Mouse (Mus musculus) mouse embryonic stem cell (cell line): ENCODE results near the gene Etv2.

Experiments
- in situ Hi-C, 2 experiments: fragments of 300-500 bp; cut with MboI; formaldehyde crosslinking; loops; 1 replicate in 1 of 2; 3 replicates in 1 of 2; pipeline ENCODE4 v1.14.3; 2019 to 2020; ENCODE audit warnings: low sequenced_read_pairs in 2 of 2, low pct_unique_long_range_greater_than_20kb in 1 of 2, mixed read lengths in 1 of 2; ENCODE audit not compliant: unreplicated experiment in 1 of 2

The Etv2 gene

DNA sequence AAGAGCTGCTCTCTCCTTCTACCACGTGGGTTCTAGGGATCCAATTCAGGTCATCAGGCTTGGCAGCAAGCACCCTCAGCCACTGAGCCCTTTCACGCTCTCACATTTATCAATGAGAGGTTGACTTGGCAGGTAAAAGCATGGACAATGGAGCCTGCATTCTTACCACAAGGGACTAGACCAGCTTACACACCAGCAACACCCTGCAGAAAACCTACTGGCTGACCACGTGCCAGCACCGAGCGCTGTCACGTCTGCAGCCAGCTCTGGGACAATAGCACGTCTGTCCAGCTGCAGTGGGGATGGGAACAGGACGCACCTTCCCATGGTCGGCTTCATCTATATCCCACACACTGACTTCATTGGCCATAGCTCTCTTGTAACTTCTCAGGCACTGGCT, 17.0 kb downstream of the Etv2 start:
- in situ Hi-C loops: loop anchor here (5.0 kb wide), 1 partner anchor 126 kb away; the partner anchor contains the start of gene Prodh2 (in 2 of the 2)

DNA sequence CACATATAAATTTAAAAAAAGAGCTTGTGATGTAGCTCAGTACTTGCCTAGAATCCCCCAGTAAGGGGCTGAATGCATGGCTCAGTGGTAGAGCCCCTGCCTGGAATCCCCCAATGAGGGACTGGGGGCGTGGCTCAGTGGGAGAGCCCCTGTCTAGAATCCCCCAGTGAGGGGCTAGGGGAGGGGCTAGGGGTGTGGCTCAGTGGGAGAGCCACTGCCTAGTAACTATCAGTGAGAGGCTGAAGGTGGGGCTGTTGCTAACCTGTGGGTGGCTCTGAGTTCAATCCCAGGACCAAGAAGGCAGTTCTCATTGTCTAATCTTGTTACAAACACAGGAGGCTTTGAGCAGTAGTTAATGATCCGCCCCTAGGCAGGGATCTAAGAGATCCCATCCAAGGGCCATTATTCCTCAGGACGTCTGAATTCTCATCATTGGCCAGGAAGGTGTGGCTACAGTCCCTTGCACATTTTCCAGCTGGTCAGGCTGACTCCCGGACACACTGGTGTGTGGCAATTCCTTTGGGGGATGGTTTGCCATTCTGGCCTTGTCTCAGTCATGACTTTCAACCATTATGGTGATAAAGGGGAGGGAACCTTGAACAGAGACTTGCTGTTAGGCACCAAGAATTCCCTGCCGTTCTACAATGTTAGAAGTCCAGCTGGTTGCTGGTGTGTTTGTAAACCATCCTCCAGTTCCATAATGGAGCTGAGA, 20.4 kb downstream of the Etv2 start:
- in situ Hi-C loops: loop anchor here (5.0 kb wide), 1 partner anchor 123 kb away; the partner anchor contains the start of gene Prodh2 (in 2 of the 2)

DNA sequence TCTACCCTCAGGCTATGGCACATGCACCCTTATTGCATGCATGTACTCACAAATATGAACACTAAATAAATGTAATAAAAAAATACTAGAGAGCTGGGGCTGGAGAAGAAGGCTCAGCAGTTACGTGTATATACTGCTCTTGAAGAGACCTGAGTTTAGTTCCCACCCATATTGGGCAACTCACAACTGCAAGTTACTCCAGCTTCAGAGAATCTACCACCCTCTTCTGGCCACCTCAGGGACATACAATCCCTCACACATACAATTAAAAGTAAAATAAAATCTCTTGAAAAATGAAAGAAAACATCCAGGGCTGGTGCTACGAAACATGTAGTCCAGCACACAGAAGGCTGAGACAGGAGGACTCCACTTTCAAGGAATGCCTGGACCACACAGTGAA, 21.2 kb downstream of the Etv2 start:
- in situ Hi-C loops: no loop called here

DNA sequence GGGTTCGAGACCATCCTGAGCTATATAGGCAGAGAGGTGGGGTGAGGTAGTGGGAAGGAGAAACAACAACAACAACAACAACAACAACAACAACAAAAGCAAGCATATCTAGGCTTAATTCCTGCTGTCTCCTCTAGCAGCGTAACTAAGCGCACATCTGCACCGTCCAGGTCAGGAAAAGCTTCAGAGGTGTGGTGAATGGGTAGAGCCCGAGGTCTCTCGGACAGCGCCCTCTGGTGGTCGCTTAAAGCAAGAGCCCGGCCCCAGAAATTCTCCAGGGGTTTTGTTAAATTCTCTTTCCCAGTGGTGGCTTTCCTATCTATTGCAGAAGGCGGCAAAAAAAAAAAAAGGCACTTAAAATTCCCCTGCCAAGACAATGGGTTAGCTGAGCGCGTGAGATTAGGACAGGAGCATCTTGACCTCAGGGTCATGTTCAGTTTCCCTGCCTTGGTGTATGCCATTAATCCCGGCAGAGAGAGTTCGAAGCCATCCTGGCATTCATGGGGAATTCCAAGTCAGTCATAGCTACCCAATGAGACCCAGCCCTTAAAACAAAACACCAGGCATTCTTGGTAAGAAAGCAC, 22.0 kb downstream of the Etv2 start:
- in situ Hi-C loops: no loop called here

DNA sequence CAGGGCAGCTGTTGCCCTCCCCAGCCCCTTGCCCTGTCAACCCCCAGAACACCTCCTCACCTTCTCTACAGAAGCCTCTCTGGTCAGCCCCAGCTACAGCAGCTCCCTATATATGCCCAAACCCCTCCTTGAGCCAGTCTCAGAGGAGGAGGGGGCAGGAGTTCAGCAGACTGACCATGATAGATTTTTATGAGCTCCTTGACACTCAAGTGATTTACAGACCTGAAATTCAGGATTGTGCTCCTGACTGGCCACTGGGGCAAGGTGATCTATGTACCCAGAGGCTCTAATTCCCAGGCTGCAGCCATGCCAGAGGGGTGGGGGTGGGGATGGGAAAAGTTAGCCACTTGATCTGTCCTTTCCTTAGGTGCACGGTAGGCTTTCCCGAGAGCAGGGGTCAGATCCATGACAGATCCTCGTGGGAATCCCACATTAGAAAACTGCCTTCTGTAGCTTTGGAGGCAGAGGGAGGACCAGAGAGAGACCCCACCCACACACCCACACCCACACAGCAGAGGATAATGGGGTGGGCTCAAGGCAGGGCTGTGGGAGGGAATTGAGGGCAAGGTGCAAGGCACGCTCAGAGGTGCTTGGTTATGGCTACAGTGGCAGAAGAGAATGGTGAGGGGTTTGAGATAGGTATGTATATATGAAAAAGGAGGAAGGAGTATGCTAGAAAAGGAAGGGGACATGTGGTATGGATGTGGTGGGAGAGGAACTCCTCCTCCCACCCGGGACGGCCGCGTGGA, 22.8 kb downstream of the Etv2 start, which contains the start of gene Upk1a:
Gene Upk1a (minus strand): TSS at position 194 of the 749 bp plus-strand sequence.
- in situ Hi-C loops: no loop called here

DNA sequence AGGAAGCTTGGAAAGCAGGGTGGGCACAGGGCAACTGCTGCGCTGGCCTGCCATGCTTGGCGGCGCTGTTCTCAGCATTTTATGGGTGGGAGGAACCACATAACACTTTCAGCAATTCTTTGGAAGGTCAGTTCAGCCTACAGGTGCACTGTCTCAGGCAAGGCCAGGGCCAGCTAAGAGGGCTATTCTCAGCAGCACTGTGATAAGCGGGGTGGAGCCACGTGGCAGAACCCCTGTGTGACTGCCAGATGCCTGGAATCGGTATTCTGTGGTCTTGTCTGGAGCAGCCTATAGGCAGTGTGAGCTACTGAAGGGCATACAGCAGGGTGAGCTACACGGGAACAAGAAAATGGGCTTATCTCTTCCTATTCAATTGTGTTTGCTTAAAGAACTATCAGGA, 25.6 kb downstream of the Etv2 start:
- in situ Hi-C loops: no loop called here

DNA sequence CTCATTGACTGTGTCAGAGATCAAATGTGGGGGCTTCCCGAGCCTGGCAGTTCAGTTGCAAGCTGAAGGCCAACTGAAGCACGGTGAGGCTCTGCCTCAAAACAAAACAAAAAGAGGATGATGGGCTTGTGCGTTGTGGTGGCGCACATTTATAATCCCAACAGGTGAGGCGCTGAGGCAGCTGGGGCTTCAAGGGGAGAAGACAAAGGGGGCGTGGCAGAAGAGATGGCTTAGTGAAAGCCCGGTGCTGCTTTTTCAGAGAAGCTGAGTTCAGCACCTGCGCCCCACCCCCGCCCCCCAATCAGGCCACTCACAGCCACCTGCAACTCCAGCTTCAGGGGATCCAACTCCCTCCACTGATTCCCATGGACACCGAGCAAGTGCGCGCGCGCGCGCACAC, 27.2 kb downstream of the Etv2 start:
- in situ Hi-C loops: no loop called here

DNA sequence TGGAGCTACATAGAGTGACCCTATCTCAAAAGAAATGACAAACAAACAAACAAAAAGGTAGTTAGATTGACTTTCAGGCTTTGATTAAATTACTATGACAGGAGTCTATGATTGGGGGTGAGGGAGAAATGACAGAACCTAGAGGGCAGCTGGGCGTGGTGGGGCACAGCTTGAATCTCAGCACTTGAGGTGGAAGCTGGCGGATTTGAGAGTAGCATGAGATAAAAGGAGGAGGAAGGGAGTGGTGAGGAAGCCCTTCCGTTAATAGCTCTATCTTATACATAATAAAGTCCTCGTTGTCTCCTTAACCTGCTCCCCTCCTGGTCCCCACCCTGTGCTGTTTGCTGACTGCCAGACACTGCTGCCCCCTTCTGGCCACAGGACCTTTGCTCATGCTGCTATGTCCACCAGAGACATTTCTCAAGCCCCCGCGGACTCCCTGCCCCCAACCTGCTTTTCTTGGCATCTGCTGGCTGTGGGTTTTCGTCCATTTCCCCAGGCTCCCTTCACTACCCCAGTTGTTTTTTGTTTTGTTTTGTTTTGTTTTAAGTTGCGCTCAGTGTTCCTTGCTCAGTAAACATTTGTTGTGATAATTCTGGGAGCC, 27.8 kb downstream of the Etv2 start:
- in situ Hi-C loops: no loop called here

DNA sequence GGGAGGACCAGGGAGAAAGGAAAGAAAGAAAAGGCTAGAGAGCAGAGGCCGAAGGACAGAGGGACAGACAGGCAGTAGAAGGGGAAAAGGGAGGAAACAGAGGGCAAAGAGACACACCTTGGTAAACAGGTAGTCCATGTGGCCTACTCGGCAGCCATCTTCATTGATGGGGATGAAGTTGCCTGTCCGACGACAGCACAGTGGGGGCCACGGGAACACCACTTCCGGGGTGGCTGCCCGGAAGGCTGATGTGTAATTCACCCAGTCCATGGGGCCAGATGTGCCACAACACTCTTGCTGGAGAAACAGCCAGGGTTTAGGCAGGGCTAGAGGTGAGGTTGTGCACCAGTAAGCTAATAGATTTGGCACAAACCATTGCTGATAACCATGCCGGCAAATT, 30.7 kb downstream of the Etv2 start:
- in situ Hi-C loops: no loop called here

DNA sequence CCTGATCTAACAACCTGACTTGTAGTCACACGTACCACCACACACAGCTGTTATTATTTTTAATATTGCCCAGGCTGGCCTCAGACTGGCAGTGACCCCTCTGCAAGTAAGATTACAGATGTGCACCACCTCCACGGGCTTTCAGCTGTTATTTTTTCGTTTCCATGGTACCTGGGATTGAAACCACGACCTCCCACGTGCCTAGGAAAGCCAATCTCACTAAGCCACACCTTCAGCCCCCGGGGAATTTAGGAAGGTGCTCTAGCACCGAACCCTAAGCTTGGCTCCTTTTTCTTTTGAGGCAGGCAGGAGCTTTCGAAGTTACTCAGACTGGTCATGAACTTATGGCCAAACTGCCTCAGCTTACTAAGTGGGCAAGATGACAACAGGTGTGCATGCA, 31.2 kb downstream of the Etv2 start:
- in situ Hi-C loops: no loop called here

DNA sequence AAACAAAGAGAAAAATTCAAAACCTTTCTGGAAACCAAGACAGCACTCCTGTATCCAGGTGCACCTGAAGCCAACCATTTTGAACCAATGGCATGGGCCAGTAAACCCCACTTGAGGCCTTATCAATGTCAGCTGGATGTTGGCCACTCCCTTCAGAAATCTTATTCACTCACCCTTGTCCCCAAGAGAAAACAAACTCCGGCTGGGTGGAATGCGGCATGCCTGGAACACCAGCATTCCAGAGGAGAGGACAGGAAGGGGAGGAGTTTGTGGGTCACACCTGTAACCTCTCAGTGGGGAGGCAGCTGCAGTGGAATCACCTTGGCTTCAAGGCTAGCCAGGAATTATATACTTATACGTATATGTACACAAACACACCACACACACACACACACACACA, 33.1 kb downstream of the Etv2 start:
- in situ Hi-C loops: no loop called here

DNA sequence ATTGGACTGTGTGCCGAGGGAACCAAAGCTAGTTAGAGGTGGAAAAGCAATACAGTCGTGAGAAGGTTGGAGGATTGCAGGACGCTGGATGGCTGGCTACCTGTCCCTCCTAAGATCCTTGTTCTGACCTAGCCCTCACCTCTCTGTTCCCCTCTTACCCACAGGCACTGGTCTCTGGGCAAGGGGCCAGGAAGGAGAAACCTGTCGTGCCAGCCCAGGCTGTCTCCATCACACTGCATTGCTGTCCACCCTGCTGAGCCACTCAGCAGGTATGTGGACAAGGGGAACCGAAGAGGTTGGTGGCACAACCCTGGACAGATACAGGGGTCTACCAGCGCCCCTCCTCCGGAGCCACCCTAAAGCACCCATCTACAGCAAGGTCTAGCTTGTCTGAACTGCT, 35.0 kb downstream of the Etv2 start:
- in situ Hi-C loops: no loop called here

DNA sequence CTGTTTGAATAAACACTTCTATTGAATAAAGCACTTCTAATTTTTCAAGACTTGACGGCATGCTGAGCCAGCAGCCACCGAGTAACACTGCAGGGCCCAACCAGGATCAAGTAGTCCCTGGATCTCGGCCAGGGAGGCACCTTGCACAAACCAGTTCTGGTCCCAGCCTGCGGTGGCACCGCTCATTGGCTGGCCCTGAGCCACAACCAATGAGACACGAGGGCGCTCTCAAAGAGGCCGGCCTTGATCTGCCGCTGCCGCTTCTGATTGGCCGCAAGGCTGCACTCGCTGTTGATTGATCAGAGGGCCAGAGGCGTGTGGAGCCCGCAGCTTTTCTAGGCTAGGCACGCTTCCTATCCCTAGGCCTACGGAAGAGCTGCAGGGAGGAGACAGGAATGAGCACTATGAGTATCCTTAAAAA, 35.7 kb downstream of the Etv2 start:
- in situ Hi-C loops: no loop called here

DNA sequence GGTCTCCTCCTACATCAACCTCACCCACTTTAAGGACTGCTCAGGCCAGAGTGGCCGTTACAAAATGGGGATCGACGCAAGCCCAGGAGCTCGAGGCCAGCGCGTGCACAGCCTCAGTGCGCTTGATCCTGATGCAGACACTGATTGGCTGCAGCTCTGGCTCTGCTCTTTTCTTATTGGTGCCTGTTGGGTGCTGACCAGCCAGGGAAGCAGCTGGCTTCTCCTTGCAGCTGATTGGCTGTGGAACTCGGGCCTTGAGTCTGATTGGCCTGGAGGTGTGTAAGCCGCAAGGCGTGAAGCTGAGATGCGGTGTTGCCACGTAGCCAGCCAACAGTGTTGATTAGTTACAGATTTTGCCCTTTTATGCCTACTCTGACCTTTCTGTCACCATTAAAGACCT, 36.9 kb downstream of the Etv2 start, which contains the start of gene Zbtb32:
Gene Zbtb32 (minus strand): TSS at position 124 of the 400 bp plus-strand sequence.
- in situ Hi-C loops: no loop called here

DNA sequence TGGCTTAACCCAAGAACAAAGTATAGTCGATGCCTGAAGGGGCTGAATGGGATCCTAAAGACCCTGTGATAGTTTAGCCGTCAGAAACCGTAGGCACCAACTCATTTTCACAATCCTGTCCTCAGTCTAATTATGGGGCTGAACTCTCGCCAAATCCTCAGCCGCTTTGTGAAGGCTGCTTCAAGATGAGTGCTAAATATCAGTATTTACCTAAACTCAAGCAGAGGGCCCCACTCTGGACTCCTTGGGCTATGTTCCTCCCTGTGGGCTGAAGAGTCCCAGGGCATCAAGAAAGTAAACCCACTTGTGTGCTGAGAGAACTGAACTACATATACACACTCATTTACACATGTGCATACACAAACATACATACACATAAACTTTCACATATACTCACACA, 38.8 kb downstream of the Etv2 start:
- in situ Hi-C loops: no loop called here

DNA sequence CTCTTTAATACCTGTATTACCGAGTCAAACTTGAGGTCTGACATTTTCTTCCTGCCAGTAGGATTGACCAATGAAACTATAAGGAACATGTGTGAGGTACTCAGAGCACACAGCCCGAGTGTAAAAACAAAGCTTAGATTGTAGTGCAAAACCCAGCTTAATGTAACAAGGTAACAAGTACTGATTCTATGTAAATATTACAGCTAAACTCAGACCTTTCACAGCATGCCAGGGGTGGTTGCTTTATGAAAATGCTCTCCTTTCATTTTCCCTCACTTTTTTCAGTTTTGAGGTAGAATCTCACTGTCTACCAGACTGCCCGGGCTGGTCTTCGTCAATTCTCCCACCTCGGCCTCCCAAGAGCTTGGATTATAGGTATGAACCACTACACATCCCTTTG, 39.6 kb downstream of the Etv2 start:
- in situ Hi-C loops: no loop called here

DNA sequence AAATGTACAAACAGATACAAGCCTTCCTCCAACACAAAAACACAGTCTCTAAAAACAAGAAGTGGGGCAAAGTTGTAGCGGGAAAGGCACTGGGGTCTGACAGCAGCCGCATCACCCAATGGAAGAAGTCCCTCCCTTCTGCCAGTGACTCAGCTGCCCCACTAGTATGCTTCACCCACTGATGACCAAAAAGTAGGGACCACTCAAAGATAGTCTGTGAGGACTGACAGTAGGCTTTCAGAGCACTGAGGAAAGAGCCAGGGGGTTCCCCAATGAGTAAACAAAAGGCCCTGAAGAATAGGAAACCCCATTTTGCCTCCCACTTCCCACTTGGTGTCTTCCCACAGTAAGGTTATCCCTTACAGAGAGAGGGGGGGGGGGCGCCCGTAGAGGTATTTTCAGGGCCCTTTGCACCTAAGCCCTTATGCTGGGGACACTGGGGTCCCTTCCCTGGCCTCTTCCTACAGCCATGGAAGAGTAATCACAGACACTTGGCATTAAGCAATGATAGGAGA, 41.1 kb downstream of the Etv2 start:
- in situ Hi-C loops: no loop called here

DNA sequence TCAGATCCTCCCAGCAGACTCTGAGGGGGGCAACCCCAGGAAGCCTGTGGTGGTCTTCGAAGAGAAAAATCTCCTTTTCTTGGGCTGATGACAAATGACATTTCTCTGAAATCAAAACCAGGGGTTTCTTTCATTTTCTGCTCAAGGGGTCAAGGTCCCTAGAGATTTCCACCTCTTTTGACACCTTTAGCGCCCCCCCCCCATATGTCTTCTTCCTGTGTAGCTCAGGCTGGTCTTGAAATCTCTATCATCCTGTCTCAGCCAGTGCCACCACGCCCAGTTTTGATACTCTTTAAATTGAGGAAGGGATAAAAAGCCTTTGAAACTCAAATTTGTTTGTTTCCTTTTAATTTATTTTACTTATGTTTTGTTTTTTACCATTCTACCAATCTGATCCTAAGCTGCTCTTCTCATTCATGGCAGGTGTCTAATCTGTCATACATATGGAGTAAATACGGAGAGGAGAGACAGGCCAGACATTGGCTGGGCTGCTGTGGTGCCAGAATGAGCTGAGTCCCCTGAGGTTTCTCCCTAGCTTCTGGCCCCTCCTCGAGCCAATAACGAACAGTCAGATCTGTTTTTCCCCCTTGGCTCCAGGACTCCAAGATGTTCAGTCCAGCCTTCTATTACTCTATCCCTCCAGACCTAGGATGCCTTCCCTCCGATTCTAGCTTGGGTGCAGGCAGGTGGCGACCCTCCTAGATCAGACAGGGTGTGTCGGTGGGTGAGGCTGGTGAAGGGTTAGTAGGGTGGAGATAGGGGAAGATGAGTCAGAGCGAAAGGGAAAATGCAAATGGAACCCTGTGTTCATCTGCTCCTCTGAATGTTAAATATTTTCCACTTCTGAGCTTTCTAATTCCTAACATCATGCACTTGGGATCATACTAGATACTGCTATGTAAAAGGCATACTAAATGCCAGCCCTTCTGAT, 41.8 kb downstream of the Etv2 start:
- in situ Hi-C loops: no loop called here
